Mouse (Mus musculus): ENCODE results near the gene Timeless. TPM values are rescaled to one million over a fixed set of nuclear protein-coding genes. Genes with fewer than 3 reads are reported as not detected.
A peak's percentile ranks its signal among the peaks of the same experiment; 100 is the strongest.

The Timeless gene
- polyA plus RNA-seq, 1 experiment from 2014 or later = 89.7 TPM

- Histone ChIP-seq H3K27me3 (ENCODE audit: control insufficient read depth, insufficient read depth, low read length) (no peaks in the 10 kb centered on the region), H3K27ac (ENCODE audit: low read depth, low read length) (no peak within 1 kb of the TSS), H3K4me2 (ENCODE audit: low read depth, low read length, severe bottlenecking) (no peak within 1 kb of the TSS), H3K9ac (ENCODE audit: low read length) (no peak within 1 kb of the TSS), H3K4me3 (ENCODE audit: low read depth, low read length) (no peak within 1 kb of the TSS), H3K4me1 (replicated peaks; ENCODE audit: control insufficient read depth, insufficient read depth, low read length) (peaks cover 2% of the 10 kb centered on the region; the same call in 1 of the 2 replicates), H3K9me3 (ENCODE audit: control insufficient read depth, low read length) (no peaks in the 10 kb centered on the region), H3K36me3 (ENCODE audit: control insufficient read depth, insufficient read depth, low read length) (no peaks in the 10 kb centered on the region)
- ATAC-seq (replicated peaks; ENCODE audit: low FRiP score) (no peak), DNase-seq (ENCODE audit: low spot score) (no peak)
- WGBS = 82% methylated on average over 11 of the region's 11 CpGs
Observed at GRCm38 (mm10) chr10:128298702-128299171, 66.9 kb downstream of the Timeless start, which contains the start of gene Il23a. Il23a (minus strand) TSS chr10:128298752.

DNA sequence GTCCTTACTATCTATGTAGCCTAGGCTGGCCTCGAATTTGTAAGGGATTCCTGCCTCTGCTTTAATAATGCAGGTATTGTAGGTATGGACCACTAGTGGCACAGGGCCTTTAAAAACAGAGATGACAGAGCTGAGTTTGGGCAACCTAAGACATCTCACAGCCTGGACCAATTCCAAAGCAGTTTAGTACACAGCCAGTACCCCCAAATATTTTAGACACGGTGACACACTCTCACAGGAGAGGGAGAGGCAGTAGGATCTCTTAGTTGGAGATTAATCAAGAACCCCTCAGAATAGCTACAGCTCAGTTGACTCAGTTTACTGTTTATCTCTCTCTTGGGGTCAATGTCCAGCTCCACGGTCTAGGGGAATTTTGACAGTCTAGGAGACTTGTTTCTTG, 70.5 kb downstream of the Timeless start:
- DNase-seq (ENCODE audit: low spot score) (no peak), ATAC-seq (replicated peaks; ENCODE audit: low FRiP score) (no peak)
- Histone ChIP-seq H3K27ac (ENCODE audit: low read depth, low read length) (no peak overlapping the region; the same call in 1 of the 2 replicates), H3K9me3 (ENCODE audit: control insufficient read depth, low read length) (no peaks in the 10 kb centered on the region), H3K4me3 (ENCODE audit: low read depth, low read length) (peak overlapping the region; percentile 57), H3K4me2 (ENCODE audit: low read depth, low read length, severe bottlenecking) (peak overlapping the region; percentile 92), H3K9ac (ENCODE audit: low read length) (peak overlapping the region; percentile 91), H3K36me3 (ENCODE audit: control insufficient read depth, insufficient read depth, low read length) (no peaks in the 10 kb centered on the region), H3K27me3 (ENCODE audit: control insufficient read depth, insufficient read depth, low read length) (no peaks in the 10 kb centered on the region), H3K4me1 (replicated peaks; ENCODE audit: control insufficient read depth, insufficient read depth, low read length) (peaks cover 9% of the 10 kb centered on the region)
- WGBS = 32% methylated on average over 3 of the region's 3 CpGs

Other genes with a start within 250 kb of the Timeless start
- gene Hsd17b6, start 224.5 kb upstream of the Timeless start, polyA plus RNA-seq (2014; fragmentation: Nextera tagmentation; extraction: Ambion mirVana) = not detected in 2 replicates
- 124 and 127 TPM in 2 replicates for gene Prim1, start 216.9 kb upstream of the Timeless start, polyA plus RNA-seq (2014; fragmentation: Nextera tagmentation; extraction: Ambion mirVana)
- gene Naca, start 196.5 kb upstream of the Timeless start, polyA plus RNA-seq (2014; fragmentation: Nextera tagmentation; extraction: Ambion mirVana) = 855 and 939 TPM in 2 replicates
- gene Ptges3, start 173.1 kb upstream of the Timeless start, polyA plus RNA-seq (2014; fragmentation: Nextera tagmentation; extraction: Ambion mirVana) = 638 and 692 TPM in 2 replicates
- gene Atp5b, start 148.8 kb upstream of the Timeless start, polyA plus RNA-seq (2014; fragmentation: Nextera tagmentation; extraction: Ambion mirVana) = 2,200 and 2,324 TPM in 2 replicates
- 20.9 and 21.9 TPM in 2 replicates for gene Baz2a, start 140.5 kb upstream of the Timeless start, polyA plus RNA-seq (2014; fragmentation: Nextera tagmentation; extraction: Ambion mirVana)
- gene Rbms2, start 51.8 kb upstream of the Timeless start, polyA plus RNA-seq (2014; fragmentation: Nextera tagmentation; extraction: Ambion mirVana) = 21.7 and 22.3 TPM in 2 replicates
- 1.3 and 1.7 TPM in 2 replicates for gene Gls2, start 37.6 kb upstream of the Timeless start, polyA plus RNA-seq (2014; fragmentation: Nextera tagmentation; extraction: Ambion mirVana)
- gene Spryd4, start 20.3 kb upstream of the Timeless start, polyA plus RNA-seq (2014; fragmentation: Nextera tagmentation; extraction: Ambion mirVana) = 23.1 and 26.7 TPM in 2 replicates
- 0.28 and 0.55 TPM in 2 replicates for gene Mip, start 6.2 kb upstream of the Timeless start, polyA plus RNA-seq (2014; fragmentation: Nextera tagmentation; extraction: Ambion mirVana)
- 0.77 and 0.89 TPM in 2 replicates for gene Apon, start 22.0 kb downstream of the Timeless start, polyA plus RNA-seq (2014; fragmentation: Nextera tagmentation; extraction: Ambion mirVana)
- gene Apof, start 36.6 kb downstream of the Timeless start, polyA plus RNA-seq (2014; fragmentation: Nextera tagmentation; extraction: Ambion mirVana) = not detected in 2 replicates
- 16.1 and 16.4 TPM in 2 replicates for gene Stat2, start 38.5 kb downstream of the Timeless start, polyA plus RNA-seq (2014; fragmentation: Nextera tagmentation; extraction: Ambion mirVana)
- gene Il23a, start 66.7 kb downstream of the Timeless start, polyA plus RNA-seq (2014; fragmentation: Nextera tagmentation; extraction: Ambion mirVana) = not detected in 2 replicates
- gene Pan2, start 71.3 kb downstream of the Timeless start, polyA plus RNA-seq (2014; fragmentation: Nextera tagmentation; extraction: Ambion mirVana) = 45.2 and 46.1 TPM in 2 replicates
- 222 and 224 TPM in 2 replicates for gene Cnpy2, start 90.4 kb downstream of the Timeless start, polyA plus RNA-seq (2014; fragmentation: Nextera tagmentation; extraction: Ambion mirVana)
- 263 and 278 TPM in 2 replicates for gene Cs, start 105.7 kb downstream of the Timeless start, polyA plus RNA-seq (2014; fragmentation: Nextera tagmentation; extraction: Ambion mirVana)
- gene Coq10a, start 136.9 kb downstream of the Timeless start, polyA plus RNA-seq (2014; fragmentation: Nextera tagmentation; extraction: Ambion mirVana) = 21.0 and 23.1 TPM in 2 replicates
- gene Ankrd52, start 145.1 kb downstream of the Timeless start, polyA plus RNA-seq (2014; fragmentation: Nextera tagmentation; extraction: Ambion mirVana) = 13.3 and 15.4 TPM in 2 replicates
- gene Slc39a5, start 169.2 kb downstream of the Timeless start, polyA plus RNA-seq (2014; fragmentation: Nextera tagmentation; extraction: Ambion mirVana) = 0.24 TPM in 1 of 2 replicates, not detected in the other
- gene Nabp2, start 179.4 kb downstream of the Timeless start, polyA plus RNA-seq (2014; fragmentation: Nextera tagmentation; extraction: Ambion mirVana) = 151 TPM in 2 replicates
- 41.5 and 47.9 TPM in 2 replicates for gene Rnf41, start 179.6 kb downstream of the Timeless start, polyA plus RNA-seq (2014; fragmentation: Nextera tagmentation; extraction: Ambion mirVana)
- gene Smarcc2, start 227.2 kb downstream of the Timeless start, polyA plus RNA-seq (2014; fragmentation: Nextera tagmentation; extraction: Ambion mirVana) = 139 and 144 TPM in 2 replicates